Mouse (Mus musculus): ENCODE data around the gene Lemd2.

DNA sequence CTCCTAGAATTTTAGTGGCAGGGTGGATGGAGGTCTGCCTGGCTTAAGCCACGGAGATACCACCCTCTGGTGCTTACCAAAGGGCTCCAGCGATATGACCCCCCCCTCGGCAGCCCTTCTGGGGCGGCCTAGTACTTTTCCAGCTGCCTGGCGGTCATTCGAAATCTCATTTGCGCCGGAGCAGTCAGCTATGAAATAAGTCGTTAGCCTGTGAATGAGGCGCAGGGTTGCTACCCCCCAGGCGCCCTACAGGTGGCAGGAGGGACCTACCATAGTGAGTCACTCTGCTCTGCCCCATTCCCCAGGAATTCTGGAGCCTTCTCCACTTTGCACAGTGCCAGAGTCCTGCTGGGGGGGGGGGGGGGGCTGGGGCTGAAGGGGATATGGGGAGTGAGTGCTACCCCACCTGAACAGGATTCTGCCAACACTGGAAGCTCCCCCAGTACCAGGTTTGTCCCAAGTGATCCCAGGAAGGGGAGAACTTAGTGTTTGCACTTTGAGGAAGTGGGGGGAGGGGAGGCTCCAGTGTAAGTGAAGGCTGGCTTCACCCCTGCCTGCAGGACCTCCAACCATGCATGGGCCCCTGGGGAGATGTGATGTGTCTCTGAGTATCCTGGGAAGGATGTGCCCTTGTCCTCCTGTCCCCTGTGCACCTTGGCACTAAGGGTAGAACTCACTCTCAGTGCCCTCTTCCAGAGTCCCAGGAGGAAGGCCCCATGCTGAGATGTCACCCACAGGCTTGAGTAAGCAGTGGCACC lies 8.7 kb upstream of the Lemd2 start:
- no peak for TF ChIP-seq CTCF (IDR thresholded peaks at IDR 0.05; ENCODE audit: borderline replicate concordance, control insufficient read depth, extremely low read depth, insufficient read depth, low read length, poor library complexity)
- TF ChIP-seq POLR2A (IDR thresholded peaks at IDR 0.05; ENCODE audit: control insufficient read depth, extremely low read depth, insufficient read depth, low read length, poor library complexity): no peak

Measured in thymus, adult 2 months (tissue).